22 mouse cellular contexts compared by ENCODE assay signal in the genomic region with DNA sequence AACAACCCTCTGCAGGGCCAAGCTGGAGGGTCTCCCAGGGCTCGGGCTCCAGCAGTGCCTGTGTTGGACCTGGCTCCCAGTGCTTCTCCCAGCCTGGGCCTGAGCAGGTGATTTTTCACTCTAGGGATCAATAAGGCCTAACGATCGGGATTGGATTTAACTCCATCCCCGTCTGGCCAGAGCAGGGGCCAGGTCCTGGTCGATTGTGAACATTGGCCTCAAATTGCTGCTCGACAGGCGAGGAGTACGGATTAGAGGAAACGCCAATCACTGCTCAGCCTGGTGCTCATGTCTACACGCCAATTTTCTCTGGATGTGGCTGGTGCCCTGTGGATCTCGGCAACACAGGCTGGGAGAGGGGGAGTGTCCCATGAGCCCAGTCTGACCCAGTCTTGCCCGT.
"Had no signal": no experiment of that assay in that cellular context is flagged by ENCODE, and none has a peak within 500 bp of the region (broad histone marks: within the 10 kb centered on the region; RNA-seq: fewer than 3 reads in every experiment).

No protein-coding gene starts in this region.

- ATAC-seq: lung, postnatal 0 days; midbrain, embryonic 16.5 days had no signal

- H3K4me2 ChIP-seq: kidney, embryonic 15.5 days; limb, embryonic 12.5 days; limb, embryonic 15.5 days; lung, embryonic 14.5 days; midbrain, embryonic 12.5 days; neural tube, embryonic 13.5 days had no signal

- H3K27me3 ChIP-seq: kidney, embryonic 15.5 days; limb, embryonic 12.5 days; limb, embryonic 15.5 days; midbrain, embryonic 12.5 days; neural tube, embryonic 13.5 days had no signal

- DNase-seq: kidney, adult 11 months; kidney, adult 8-10 months; kidney, postnatal 14 days; kidney, postnatal 4 days; left cerebral cortex, postnatal 4 days; lung, embryonic 14.5 days; right cerebral cortex, adult 18-20 months; right cerebral cortex, postnatal 14 days; right cerebral cortex, postnatal 4 days; thymus, adult 2 months; thymus, postnatal 14 days; thymus, postnatal 4 days had no signal

- H3K9ac ChIP-seq: kidney, embryonic 15.5 days; limb, embryonic 12.5 days; limb, embryonic 15.5 days; lung, embryonic 14.5 days; midbrain, embryonic 12.5 days; neural tube, embryonic 13.5 days had no signal

- H3K27ac ChIP-seq: kidney, embryonic 15.5 days; limb, embryonic 12.5 days; limb, embryonic 15.5 days; macrophage; midbrain, embryonic 12.5 days; neural tube, embryonic 13.5 days; stomach, postnatal 0 days had no signal

- H3K4me1 ChIP-seq: kidney, embryonic 15.5 days; limb, embryonic 12.5 days; limb, embryonic 15.5 days; midbrain, embryonic 12.5 days had no signal

- H3K9me3 ChIP-seq: kidney, embryonic 15.5 days; limb, embryonic 12.5 days; limb, embryonic 15.5 days; midbrain, embryonic 12.5 days; neural tube, embryonic 13.5 days had no signal

- H3K4me3 ChIP-seq: kidney, embryonic 15.5 days; limb, embryonic 12.5 days; limb, embryonic 15.5 days; midbrain, embryonic 12.5 days; myocyte; neural tube, embryonic 13.5 days had no signal
